Mouse (Mus musculus) MEL (cell line): Measurements from ENCODE around the gene Rpl9. TPM values are rescaled to one million over a fixed set of nuclear protein-coding genes. Genes with fewer than 3 reads are reported as not detected.
A peak's percentile ranks its signal among the peaks of the same experiment; 100 is the strongest.

ENCODE experiments used
- DNase-seq: peaks from one replicate; pipeline ENCODE4 v3.0.0; 2011; ENCODE audit warnings: low read depth, low spot score
- H3K27ac ChIP-seq: 2 replicates; pipeline ENCODE4 v1.5.1; 2012; ENCODE audit warnings: low read depth, mild to moderate bottlenecking, control low read depth, low read length, moderate library complexity; ENCODE audit not compliant: control insufficient read depth
- H3K27me3 ChIP-seq, 2 experiments: fragments of 150-350 bp in 1 of 2; sonication (generic) in 1 of 2; 2 replicates each; pipeline ENCODE4 v1.6.1; 2012; ENCODE audit warnings: low read length in 2 of 2, mild to moderate bottlenecking in 2 of 2, improper control_type of control experiment in 1 of 2, moderate library complexity in 1 of 2; ENCODE audit not compliant: insufficient read depth in 2 of 2, control insufficient read depth in 1 of 2
- H3K36me3 ChIP-seq, 2 experiments: 2 replicates each; pipeline ENCODE4 v1.6.1; 2012 to 2014; ENCODE audit warnings: low read length in 2 of 2, improper control_type of control experiment in 1 of 2, inconsistent platforms in 1 of 2, mild to moderate bottlenecking in 1 of 2; ENCODE audit not compliant: insufficient read depth in 2 of 2, control insufficient read depth in 1 of 2
- H3K4me1 ChIP-seq, 2 experiments: fragments of 150-350 bp in 1 of 2; sonication (generic) in 1 of 2; 2 replicates each; pipeline ENCODE4 v1.6.1; 2012; ENCODE audit warnings: low read length in 2 of 2, improper control_type of control experiment in 1 of 2, mild to moderate bottlenecking in 1 of 2; ENCODE audit not compliant: insufficient read depth in 2 of 2, control insufficient read depth in 1 of 2
- H3K4me3 ChIP-seq, 2 experiments: fragments of 150-350 bp in 1 of 2; sonication (generic) in 1 of 2; 2 replicates each; pipeline ENCODE4 v1.5.1; 2012; ENCODE audit warnings: low read depth in 2 of 2, low read length in 2 of 2, mild to moderate bottlenecking in 2 of 2, moderate library complexity in 2 of 2, control low read depth in 1 of 2, improper control_type of control experiment in 1 of 2; ENCODE audit not compliant: control insufficient read depth in 1 of 2, insufficient read depth in 1 of 2
- H3K79me2 ChIP-seq: 2 replicates; pipeline ENCODE4 v1.6.1; 2012; ENCODE audit warnings: mild to moderate bottlenecking, low read length, moderate library complexity; ENCODE audit not compliant: control insufficient read depth, poor library complexity, insufficient read depth
- H3K9ac ChIP-seq: 2 replicates; pipeline ENCODE4 v1.6.1; 2012; ENCODE audit warnings: low read depth, mild to moderate bottlenecking, control low read depth, low read length, moderate library complexity; ENCODE audit not compliant: control insufficient read depth, poor library complexity, severe bottlenecking
- H3K9me3 ChIP-seq: fragments of 150-350 bp; sonication (generic); replicated peaks from 2 replicates; pipeline ENCODE4 v1.6.1; 2012; ENCODE audit warnings: mild to moderate bottlenecking, low read length, improper control_type of control experiment, moderate library complexity; ENCODE audit not compliant: insufficient read depth
- CTCF ChIP-seq, 3 experiments: IDR thresholded peaks in 2 of 3; conservative IDR thresholded peaks in 1 of 3; 2 replicates each; pipeline ENCODE4 v1.5.1; 2011 to 2012; ENCODE audit warnings: low read length in 3 of 3, low read depth in 2 of 3, mild to moderate bottlenecking in 2 of 3, improper control_type of control experiment in 1 of 3, inconsistent platforms in 1 of 3, mixed read lengths in 1 of 3, moderate library complexity in 1 of 3; ENCODE audit not compliant: control insufficient read depth in 1 of 3, insufficient read depth in 1 of 3, poor library complexity in 1 of 3, severe bottlenecking in 1 of 3
- E2F4 ChIP-seq: IDR thresholded peaks from 2 replicates; pipeline ENCODE4 v1.6.1; 2011; ENCODE audit warnings: low read depth, low read length, improper control_type of control experiment, borderline replicate concordance
- ELF1 ChIP-seq: IDR thresholded peaks from 2 replicates; pipeline ENCODE4 v1.6.1; 2014; ENCODE audit warnings: low read depth, mild to moderate bottlenecking, inconsistent platforms, low read length, improper control_type of control experiment, moderate library complexity
- EP300 ChIP-seq, 2 experiments: IDR thresholded peaks; 2 replicates each; pipeline ENCODE4 v1.6.1; 2011; ENCODE audit warnings: improper control_type of control experiment in 2 of 2, low read length in 2 of 2, low read depth in 1 of 2, mild to moderate bottlenecking in 1 of 2
- HCFC1 ChIP-seq: IDR thresholded peaks from 2 replicates; pipeline ENCODE4 v1.6.1; 2012; ENCODE audit warnings: low read depth, mild to moderate bottlenecking, inconsistent platforms, low read length, improper control_type of control experiment, moderate library complexity
- MAFK ChIP-seq: IDR thresholded peaks from 2 replicates; pipeline ENCODE4 v1.6.1; 2011; ENCODE audit warnings: low read depth, mild to moderate bottlenecking, low read length, improper control_type of control experiment, borderline replicate concordance
- MAX ChIP-seq: IDR thresholded peaks from 2 replicates; pipeline ENCODE4 v1.6.1; 2011; ENCODE audit warnings: low read length, improper control_type of control experiment
- MAZ ChIP-seq: IDR thresholded peaks from 2 replicates; pipeline ENCODE4 v1.6.1; 2012; ENCODE audit warnings: low read depth, mild to moderate bottlenecking, inconsistent platforms, low read length, improper control_type of control experiment
- MYC ChIP-seq: IDR thresholded peaks from 2 replicates; pipeline ENCODE4 v1.6.1; 2011; ENCODE audit warnings: low read depth, mild to moderate bottlenecking, low read length, improper control_type of control experiment, moderate library complexity
- POLR2AphosphoS5 ChIP-seq: IDR thresholded peaks from 2 replicates; pipeline ENCODE4 v1.6.1; 2012; ENCODE audit warnings: low read depth, borderline replicate concordance, mild to moderate bottlenecking, inconsistent platforms, low read length, moderate library complexity, mixed read lengths
- TBP ChIP-seq: IDR thresholded peaks from 2 replicates; pipeline ENCODE4 v1.8.0; 2011; ENCODE audit warnings: low read depth, low read length, improper control_type of control experiment
- USF1 ChIP-seq: IDR thresholded peaks from 2 replicates; pipeline ENCODE4 v1.6.1; 2014; ENCODE audit warnings: low read depth, mild to moderate bottlenecking, inconsistent platforms, low read length, improper control_type of control experiment, moderate library complexity
- ZKSCAN1 ChIP-seq: IDR thresholded peaks from 2 replicates; pipeline ENCODE4 v1.6.1; 2012; ENCODE audit warnings: low read depth, mild to moderate bottlenecking, inconsistent platforms, low read length, improper control_type of control experiment, moderate library complexity
- ZNF384 ChIP-seq: IDR thresholded peaks from 2 replicates; pipeline ENCODE4 v1.6.1; 2012; ENCODE audit warnings: low read depth, mild to moderate bottlenecking, inconsistent platforms, low read length, improper control_type of control experiment
- polyA plus RNA-seq, 2 experiments: library from polyadenylated mRNA; stranded (reverse) in 1 of 2; unstranded in 1 of 2; fragments of >175 nt in 1 of 2; fragments of >200 nt in 1 of 2; gene quantifications; 2 replicates each; pipeline versions ENCODE4 v1.2.1 to v1.2.4; 2012; ENCODE audit warnings: low replicate concordance in 2 of 2, low read depth in 1 of 2; ENCODE audit not compliant: insufficient read length in 2 of 2, insufficient read depth in 1 of 2, missing spikeins in 1 of 2
- total RNA-seq: library from RNA; depleted of rRNA; stranded (reverse); fragments of 300-350 nt; gene quantifications from 2 replicates; pipeline ENCODE4 v1.2.3, GENCODE M21; 2012

Gene Rpl9
- total and polyA plus RNA-seq, 3 experiments, result 1,251 to 2,181 TPM; not detected in 1

DNA sequence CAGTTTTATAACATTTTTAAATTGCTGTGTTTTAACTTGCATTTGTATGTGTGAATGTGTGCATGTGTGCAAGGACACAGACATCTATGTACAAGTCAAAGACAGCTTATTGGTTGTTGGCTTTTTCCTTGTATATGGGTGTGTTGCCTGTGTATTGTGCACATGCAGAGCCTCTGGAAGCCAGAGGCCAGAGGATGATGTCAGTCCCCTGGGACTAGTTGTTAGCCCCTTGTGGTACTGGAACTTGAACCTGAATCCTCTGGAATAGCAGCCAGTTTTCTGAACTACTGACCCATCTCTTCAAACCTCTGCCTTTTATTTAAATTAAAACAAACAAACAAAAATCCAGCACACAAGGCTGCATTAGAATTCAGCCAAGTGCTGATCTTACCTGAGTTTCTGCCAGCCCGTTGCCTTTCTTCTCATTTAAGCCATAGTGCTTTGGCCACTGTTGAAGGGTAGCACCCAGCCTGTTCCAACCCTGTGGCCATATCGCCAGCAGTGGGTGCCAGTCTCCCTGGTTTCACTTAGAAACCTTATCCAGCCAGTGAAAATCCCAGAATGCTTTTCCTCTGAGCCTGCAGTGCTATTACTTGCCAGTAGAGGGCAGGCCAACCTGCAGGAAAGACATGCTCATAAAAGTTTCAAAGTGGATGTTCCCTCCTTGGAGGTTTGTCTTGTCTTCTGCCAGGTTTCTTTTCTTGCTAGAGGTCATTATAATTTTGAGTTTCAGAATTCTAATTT lies 10.2 kb upstream of the Rpl9 start (continued):
- 0 out of 2 replicates have a peak, but pooled peaks have one; percentile 42 for TF ChIP-seq MYC
- TF ChIP-seq ELF1, result 0 out of 2 replicates have a peak, but pooled peaks have one; percentile 30

DNA sequence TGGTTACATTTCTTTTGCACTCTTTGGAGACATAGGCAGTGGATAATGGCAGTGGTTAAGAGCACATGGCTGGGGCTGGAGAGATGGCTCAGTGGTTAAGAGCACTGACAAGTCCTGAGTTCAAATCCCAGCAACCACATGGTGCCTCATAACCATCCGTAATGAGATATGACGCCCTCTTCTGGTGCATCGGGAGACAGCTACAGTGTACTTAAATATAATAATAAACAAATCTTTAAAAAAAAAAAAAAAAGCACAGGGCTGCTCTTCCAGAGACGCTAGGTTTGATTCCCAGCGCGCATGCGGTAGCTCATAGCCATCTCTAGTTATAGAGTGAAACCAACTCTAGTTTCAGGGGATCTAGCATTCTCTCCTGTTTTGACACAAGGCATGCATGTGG lies 3.2 kb upstream of the Rpl9 start:
- Histone ChIP-seq H3K27ac (no peak overlapping the region), H3K4me1 (peaks cover 0 to 2% of the 10 kb centered on the region in 2 experiments; a peak in 3 of 4 replicates), H3K9ac (no peak overlapping the region), H3K27me3 (no peaks in the 10 kb centered on the region), H3K36me3 (peaks cover 6 to 9% of the 10 kb centered on the region in 2 experiments), H3K79me2 (peaks cover 26% of the 10 kb centered on the region), H3K9me3 (no peaks in the 10 kb centered on the region), H3K4me3 (no peak overlapping the region)
- peak; percentile 43 for DNase-seq
- TF ChIP-seq HCFC1, result no peak
- no peak for TF ChIP-seq EP300 (IDR thresholded peaks at IDR 0.05; ENCODE audit: low read depth in 1 of 2, low read length in 2 of 2)
- TF ChIP-seq MAFK, result no peak
- TF ChIP-seq TBP, result no peak
- TF ChIP-seq CTCF (IDR thresholded peaks at IDR 0.05 in 2 of 3, conservative IDR thresholded peaks at IDR 0.05 in 1 of 3; ENCODE audit: control insufficient read depth in 1 of 3, insufficient read depth in 1 of 3, low read depth in 2 of 3, low read length in 3 of 3, poor library complexity in 1 of 3, severe bottlenecking in 1 of 3), result peak in 1 of 3 experiments; percentile 13; a peak in 1 of 6 replicates
- TF ChIP-seq MAZ, result no peak
- TF ChIP-seq E2F4, result no peak
- TF ChIP-seq MAX, result no peak
- peak; percentile 62; the same call in 1 of the 2 replicates for TF ChIP-seq ZNF384

DNA sequence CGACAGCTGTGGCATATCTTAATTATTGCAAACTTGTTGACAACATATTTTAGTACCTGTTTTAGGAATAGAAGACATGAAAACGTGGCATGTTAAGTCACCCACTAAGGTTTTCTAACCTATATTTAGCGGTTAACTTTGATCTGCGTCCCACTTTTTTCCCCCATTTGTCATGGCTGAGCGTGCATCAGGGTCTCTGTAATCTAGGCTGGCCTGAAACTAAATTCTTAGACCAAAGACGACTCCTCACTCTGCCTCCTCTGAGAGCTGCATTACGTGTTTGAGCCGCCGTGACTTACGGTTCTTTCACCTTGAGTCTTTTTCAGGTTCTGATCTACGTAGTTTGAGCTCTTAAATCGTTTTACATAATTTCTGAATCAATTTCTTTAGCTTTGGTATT lies 509 bp upstream of the Rpl9 start:
- peak overlapping the region; percentile 47 for H3K27ac ChIP-seq
- peaks cover 31% of the 10 kb centered on the region for H3K79me2 ChIP-seq
- peak overlapping the region; percentile 88 for H3K9ac ChIP-seq
- H3K27me3 ChIP-seq, result no peaks in the 10 kb centered on the region
- peak; percentile 65 for DNase-seq
- no peak for TF ChIP-seq ZKSCAN1
- no peak for TF ChIP-seq USF1
- TF ChIP-seq EP300 (IDR thresholded peaks at IDR 0.05; ENCODE audit: low read depth in 1 of 2, low read length in 2 of 2), result 0 out of 4 replicates have a peak, but pooled peaks of 1 of the 2 experiments have one; percentile 10
- TF ChIP-seq POLR2AphosphoS5, result no peak
- peaks cover 2 to 7% of the 10 kb centered on the region in 2 experiments; a peak in 3 of 4 replicates for H3K4me1 ChIP-seq
- peak overlapping the region; percentile 72 to 96 for H3K4me3 ChIP-seq
- no peaks in the 10 kb centered on the region for H3K9me3 ChIP-seq
- peaks cover 16 to 19% of the 10 kb centered on the region in 2 experiments for H3K36me3 ChIP-seq
